In the genomic region with DNA sequence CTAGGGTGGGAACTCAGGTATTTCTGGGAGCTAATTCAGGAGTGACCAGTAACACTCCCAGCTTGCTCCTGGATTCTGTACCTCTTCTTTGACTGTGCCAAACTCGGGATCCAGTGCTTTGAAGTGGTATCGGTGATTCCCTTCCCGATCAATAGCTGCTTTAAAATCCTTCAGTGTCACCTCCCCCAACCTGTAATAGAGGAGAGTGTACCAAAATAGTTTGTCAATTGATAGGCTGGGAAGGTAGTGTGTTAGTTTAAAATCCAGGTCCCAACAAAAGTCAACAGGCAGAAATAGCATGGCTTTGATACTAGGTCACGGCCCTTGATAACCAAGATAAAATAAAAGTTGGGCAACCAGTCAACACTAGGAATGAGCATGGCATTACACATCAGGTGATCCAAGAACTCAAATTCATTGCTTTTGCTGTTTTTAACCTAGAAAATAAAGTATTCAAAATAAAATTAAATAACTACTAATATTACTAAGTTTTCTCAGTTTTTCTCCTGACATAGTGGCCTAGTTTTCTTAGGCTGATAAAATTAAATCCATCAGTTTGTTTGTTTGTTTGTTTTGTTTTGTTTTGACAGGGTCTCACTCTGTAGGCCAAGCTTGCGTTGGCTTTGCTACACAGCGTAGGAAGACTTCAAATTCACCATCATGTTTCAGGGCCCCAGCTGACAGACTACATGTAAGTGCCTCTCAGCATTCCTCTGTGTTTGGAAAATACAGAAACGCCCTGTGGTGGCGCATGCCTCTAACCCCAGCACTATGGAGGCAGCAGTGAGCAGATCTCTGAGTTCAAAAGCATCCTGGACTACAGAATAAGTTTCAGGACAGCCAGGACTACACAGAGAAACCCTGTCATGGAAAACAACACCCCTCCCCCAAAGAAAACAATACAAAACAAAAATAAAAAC, we compare ENCODE assay signal across 14 mouse cellular contexts. TPM values are rescaled to one million over a fixed set of nuclear protein-coding genes. Genes with fewer than 3 reads are reported as not detected.
"Had no signal": no experiment of that assay in that cellular context is flagged by ENCODE, and none has a peak within 500 bp of the region (broad histone marks: within the 10 kb centered on the region; RNA-seq: fewer than 3 reads in every experiment).

No protein-coding gene starts in this region.

- H3K27me3 ChIP-seq: limb, embryonic 12.5 days; midbrain, embryonic 15.5 days; neural tube, embryonic 12.5 days had no signal

- H3K9me3 ChIP-seq: limb, embryonic 12.5 days; megakaryocyte, embryonic 14.5 days; midbrain, embryonic 15.5 days; neural tube, embryonic 12.5 days had no signal

- H3K4me3 ChIP-seq: limb, embryonic 12.5 days; megakaryocyte, embryonic 14.5 days; midbrain, embryonic 15.5 days; neural tube, embryonic 12.5 days had no signal

- DNase-seq: kidney, adult 8-10 months; kidney, postnatal 25 days; lung, embryonic 14.5 days; thymus, adult 2 months; thymus, postnatal 25 days had no signal

- H3K4me2 ChIP-seq: limb, embryonic 12.5 days; lung, embryonic 14.5 days; midbrain, embryonic 11.5 days; midbrain, embryonic 15.5 days; neural tube, embryonic 12.5 days had no signal

- ATAC-seq: intestine, postnatal 0 days; midbrain, embryonic 15.5 days had no signal

- H3K27ac ChIP-seq: limb, embryonic 12.5 days; liver, embryonic 14.5 days; macrophage; midbrain, embryonic 15.5 days; neural tube, embryonic 12.5 days had no signal

- H3K9ac ChIP-seq: limb, embryonic 12.5 days; liver, embryonic 14.5 days; lung, embryonic 14.5 days; midbrain, embryonic 15.5 days; neural tube, embryonic 12.5 days had no signal

- H3K4me1 ChIP-seq: limb, embryonic 12.5 days; megakaryocyte, embryonic 14.5 days; midbrain, embryonic 15.5 days; neural tube, embryonic 12.5 days had no signal

RNA-seq across cellular contexts. Expression of a gene that starts 50.7 kb away (rescaled TPM):
- total RNA-seq: monocyte, adult 5-6 weeks had no signal
